Mouse (Mus musculus) midbrain, embryonic 14.5 days (tissue): ENCODE measurements around the gene E4f1. TPM values are rescaled to one million over a fixed set of nuclear protein-coding genes. Genes with fewer than 3 reads are reported as not detected.
"Not testable (repeated sequence)": the region's sequence is repeated elsewhere in the genome, so short reads cannot be mapped to it uniquely, and the experiment has no call there.

Experiments
- ATAC-seq: fragments of 200-750 bp; cut with Nextera tagmentation; 2 replicates; pipeline ENCODE4 v1.8.0; 2017; ENCODE audit warnings: moderate number of reproducible peaks, moderate library complexity; ENCODE audit not compliant: low FRiP score, low TSS enrichment
- DNase-seq: peaks from one replicate; pipeline ENCODE4 v3.0.0-alpha.2; 2015
- H3K27ac ChIP-seq: fragments of 300-500 bp; sonication (generic); replicated peaks from 2 replicates; pipeline ENCODE4 v1.5.1; 2014; ENCODE audit warnings: mild to moderate bottlenecking, low read depth, low read length, moderate library complexity
- H3K27me3 ChIP-seq: fragments of 300-500 bp; sonication (generic); 2 replicates; pipeline ENCODE4 v1.6.1; 2014; ENCODE audit warnings: low read length, control low read depth, mixed read lengths; ENCODE audit not compliant: control insufficient read depth, insufficient read depth
- H3K36me3 ChIP-seq: fragments of 300-500 bp; sonication (generic); 2 replicates; pipeline ENCODE4 v1.6.1; 2014; ENCODE audit warnings: low read length, control low read depth; ENCODE audit not compliant: control insufficient read depth, insufficient read depth
- H3K4me1 ChIP-seq: fragments of 300-500 bp; sonication (generic); 2 replicates; pipeline ENCODE4 v1.6.1; 2014; ENCODE audit warnings: mild to moderate bottlenecking, antibody characterized with exemption, low read length, control low read depth; ENCODE audit not compliant: control insufficient read depth, insufficient read depth
- H3K4me2 ChIP-seq: fragments of 300-500 bp; sonication (generic); 2 replicates; pipeline ENCODE4 v1.6.1; 2014; ENCODE audit warnings: mild to moderate bottlenecking, low read length, moderate library complexity
- H3K4me3 ChIP-seq: fragments of 300-500 bp; sonication (generic); replicated peaks from 2 replicates; pipeline ENCODE4 v1.5.1; 2014; ENCODE audit warnings: low read depth, low read length
- H3K9ac ChIP-seq: fragments of 300-500 bp; sonication (generic); replicated peaks from 2 replicates; pipeline ENCODE4 v1.6.1; 2014; ENCODE audit warnings: mild to moderate bottlenecking, low read length, moderate library complexity
- H3K9me3 ChIP-seq: fragments of 300-500 bp; sonication (generic); 2 replicates; pipeline ENCODE4 v1.6.1; 2016; ENCODE audit warnings: low read length, control low read depth, mixed read lengths; ENCODE audit not compliant: control insufficient read depth
- WGBS: fragments of 180-500 bp; shearing (Covaris S2); extraction: QIAGEN DNeasy Blood & Tissue Kit; methylation state at CpG from one replicate; pipeline ENCODE4 v1.1.7; 2014; 5-methylcytosine and 5-hydroxymethylcytosine counted together
- polyA plus RNA-seq: library from polyadenylated mRNA; unstranded; fragments of >200 nt; fragmentation: Nextera tagmentation; extraction: Ambion mirVana; gene quantifications from 2 replicates; pipeline ENCODE4 v1.2.1, GENCODE M21; 2014

Gene E4f1
- polyA plus RNA-seq, 1 experiment from 2014 or later, result 22.7 TPM

GRCm38 (mm10) chr17:24425326-24425725, 44.8 kb downstream of the E4f1 start:
- DNase-seq, result not testable (repeated sequence)
- WGBS, result 95% methylated on average over 5 of the region's 8 CpGs
- peaks cover 50% of the 10 kb centered on the region for H3K36me3 ChIP-seq

GRCm38 (mm10) chr17:24424489-24424888, 45.6 kb downstream of the E4f1 start:
- no peak overlapping the region for H3K4me2 ChIP-seq
- peaks cover 58% of the 10 kb centered on the region for H3K36me3 ChIP-seq
- H3K9ac ChIP-seq, result no peak overlapping the region
- H3K4me1 ChIP-seq, result 0 out of 2 replicates have a peak, but pooled peaks cover 4% of the 10 kb centered on the region
- H3K9me3 ChIP-seq, result no peaks in the 10 kb centered on the region
- H3K27me3 ChIP-seq, result no peaks in the 10 kb centered on the region
- DNase-seq, result no peak
- 96% methylated on average over 5 of the region's 5 CpGs for WGBS
- H3K27ac ChIP-seq, result no peak overlapping the region
- no peak for ATAC-seq
- H3K4me3 ChIP-seq, result no peak overlapping the region

More at GRCm38 (mm10) chr17:24425326-24425725, 44.8 kb downstream of the E4f1 start:
- not testable (repeated sequence) for H3K4me3 ChIP-seq, H3K9ac ChIP-seq, H3K4me1 ChIP-seq, ATAC-seq, H3K27ac ChIP-seq, H3K27me3 ChIP-seq, H3K4me2 ChIP-seq, H3K9me3 ChIP-seq

GRCm38 (mm10) chr17:24423114-24423513, 47.0 kb downstream of the E4f1 start:
- no peaks in the 10 kb centered on the region for H3K9me3 ChIP-seq
- no peak overlapping the region for H3K9ac ChIP-seq
- no peak overlapping the region for H3K4me3 ChIP-seq
- H3K27me3 ChIP-seq, result no peaks in the 10 kb centered on the region
- H3K4me1 ChIP-seq, result 0 out of 2 replicates have a peak, but pooled peaks cover 4% of the 10 kb centered on the region
- H3K36me3 ChIP-seq, result peaks cover 72% of the 10 kb centered on the region
- H3K27ac ChIP-seq, result no peak overlapping the region
- no peak for DNase-seq
- H3K4me2 ChIP-seq, result no peak overlapping the region
- WGBS, result 96% methylated on average over 4 of the region's 4 CpGs
- ATAC-seq, result no peak

GRCm38 (mm10) chr17:24416051-24416652, 54.0 kb downstream of the E4f1 start:
- no peak overlapping the region for H3K9ac ChIP-seq
- H3K4me2 ChIP-seq, result peak overlapping the region; percentile 65
- no peaks in the 10 kb centered on the region for H3K27me3 ChIP-seq
- no peaks in the 10 kb centered on the region for H3K9me3 ChIP-seq
- 95% methylated on average over 3 of the region's 3 CpGs for WGBS
- H3K4me1 ChIP-seq, result peaks cover 13% of the 10 kb centered on the region
- ATAC-seq, result no peak
- peaks cover 44% of the 10 kb centered on the region for H3K36me3 ChIP-seq
- H3K27ac ChIP-seq, result no peak overlapping the region
- DNase-seq, result no peak
- peak overlapping the region; percentile 94; the same call in 1 of the 2 replicates for H3K4me3 ChIP-seq

GRCm38 (mm10) chr17:24415011-24415410, 55.1 kb downstream of the E4f1 start:
- DNase-seq, result no peak
- Histone ChIP-seq H3K36me3 (peaks cover 40% of the 10 kb centered on the region), H3K9ac (peak overlapping the region; percentile 81), H3K27ac (peak overlapping the region; percentile 91), H3K9me3 (no peaks in the 10 kb centered on the region), H3K27me3 (no peaks in the 10 kb centered on the region), H3K4me3 (peak overlapping the region; percentile 94), H3K4me1 (peaks cover 13% of the 10 kb centered on the region), H3K4me2 (peak overlapping the region; percentile 65)
- under 1% methylated on average over 21 of the region's 21 CpGs for WGBS
- ATAC-seq, result no peak; the same call in none of the 2 replicates

- Histone ChIP-seq H3K36me3 (peaks cover 40% of the 10 kb centered on the region), H3K4me2 (peak within 1 kb of the TSS; percentile 65), H3K9ac (peak within 1 kb of the TSS; percentile 81), H3K27me3 (no peaks in the 10 kb centered on the region), H3K9me3 (no peaks in the 10 kb centered on the region), H3K4me1 (peaks cover 13% of the 10 kb centered on the region), H3K27ac (peak within 1 kb of the TSS; percentile 91), H3K4me3 (peak within 1 kb of the TSS; percentile 94)
- WGBS, result 1% methylated on average over 64 of the region's 64 CpGs
- peak; percentile 100 for DNase-seq
- peak; percentile 97 for ATAC-seq
Observed at GRCm38 (mm10) chr17:24414230-24414976, 55.7 kb downstream of the E4f1 start, which contains the start of gene Rnps1. Gene Rnps1, plus strand, starts transcription at chr17:24414565.

GRCm38 (mm10) chr17:24413557-24414211, 56.4 kb downstream of the E4f1 start:
- ATAC-seq (0 out of 2 replicates have a peak, but pooled peaks have one; percentile 9), DNase-seq (peak; percentile 8)
- Histone ChIP-seq H3K9me3 (no peaks in the 10 kb centered on the region), H3K9ac (peak overlapping the region; percentile 58), H3K27me3 (no peaks in the 10 kb centered on the region), H3K4me3 (peak overlapping the region; percentile 94), H3K36me3 (peaks cover 40% of the 10 kb centered on the region), H3K4me1 (peaks cover 13% of the 10 kb centered on the region), H3K27ac (peak overlapping the region; percentile 91), H3K4me2 (peak overlapping the region; percentile 65)
- 37% methylated on average over 22 of the region's 22 CpGs for WGBS

GRCm38 (mm10) chr17:24407116-24407803, 62.9 kb downstream of the E4f1 start:
- Histone ChIP-seq H3K36me3 (peaks cover 84% of the 10 kb centered on the region), H3K4me2 (no peak overlapping the region), H3K4me3 (no peak overlapping the region), H3K27ac (no peak overlapping the region), H3K27me3 (no peaks in the 10 kb centered on the region), H3K9ac (no peak overlapping the region), H3K4me1 (no peaks in the 10 kb centered on the region), H3K9me3 (no peaks in the 10 kb centered on the region)
- DNase-seq, result no peak
- WGBS, result 88% methylated on average over 12 of the region's 12 CpGs
- ATAC-seq, result no peak
